Mouse (Mus musculus) lung, embryonic 15.5 days (tissue): Measurements from ENCODE around the gene Fnip1. TPM values are rescaled to one million over a fixed set of nuclear protein-coding genes. Genes with fewer than 3 reads are reported as not detected.
"Not testable (repeated sequence)": the region's sequence is repeated elsewhere in the genome, so short reads cannot be mapped to it uniquely, and the experiment has no call there.

Experiments
- ATAC-seq: fragments of 200-750 bp; cut with Nextera tagmentation; 2 replicates; pipeline ENCODE4 v1.8.0; 2017; ENCODE audit warnings: moderate number of reproducible peaks, borderline replicate concordance; ENCODE audit not compliant: low FRiP score, low TSS enrichment; ENCODE audit errors: extremely low read depth
- H3K27ac ChIP-seq: fragments of 300-500 bp; sonication (generic); 2 replicates; pipeline ENCODE4 v1.5.1; 2015; ENCODE audit warnings: moderate library complexity, mild to moderate bottlenecking, inconsistent platforms
- H3K27me3 ChIP-seq: fragments of 300-500 bp; sonication (generic); 2 replicates; pipeline ENCODE4 v1.6.1; 2015; ENCODE audit warnings: inconsistent platforms
- H3K36me3 ChIP-seq: fragments of 300-500 bp; sonication (generic); 2 replicates; pipeline ENCODE4 v1.6.1; 2015; ENCODE audit warnings: inconsistent platforms
- H3K4me1 ChIP-seq: fragments of 300-500 bp; sonication (generic); 2 replicates; pipeline ENCODE4 v1.6.1; 2015; ENCODE audit warnings: inconsistent platforms
- H3K4me2 ChIP-seq: fragments of 300-500 bp; sonication (generic); 2 replicates; pipeline ENCODE4 v1.6.1; 2015; ENCODE audit warnings: inconsistent platforms, mild to moderate bottlenecking, moderate library complexity
- H3K4me3 ChIP-seq: fragments of 300-500 bp; sonication (generic); 2 replicates; pipeline ENCODE4 v1.5.1; 2015; ENCODE audit warnings: mild to moderate bottlenecking, inconsistent platforms
- H3K9ac ChIP-seq: fragments of 300-500 bp; sonication (generic); 2 replicates; pipeline ENCODE4 v1.6.1; 2015; ENCODE audit warnings: inconsistent platforms
- H3K9me3 ChIP-seq: fragments of 300-500 bp; sonication (generic); 2 replicates; pipeline ENCODE4 v1.6.1; 2016; ENCODE audit warnings: inconsistent platforms
- WGBS: fragments of 180-500 bp; shearing (Covaris S2); methylation state at CpG from one replicate; pipeline ENCODE4 v1.1.7; 2015; 5-methylcytosine and 5-hydroxymethylcytosine counted together
- polyA plus RNA-seq: library from polyadenylated mRNA; unstranded; fragments of >200 nt; fragmentation: Nextera tagmentation; extraction: Ambion mirVana; gene quantifications from 2 replicates; pipeline ENCODE4 v1.2.1, GENCODE M21; 2015

Fnip1 gene
- polyA plus RNA-seq, result 9.8 and 10.2 TPM in 2 replicates

DNA sequence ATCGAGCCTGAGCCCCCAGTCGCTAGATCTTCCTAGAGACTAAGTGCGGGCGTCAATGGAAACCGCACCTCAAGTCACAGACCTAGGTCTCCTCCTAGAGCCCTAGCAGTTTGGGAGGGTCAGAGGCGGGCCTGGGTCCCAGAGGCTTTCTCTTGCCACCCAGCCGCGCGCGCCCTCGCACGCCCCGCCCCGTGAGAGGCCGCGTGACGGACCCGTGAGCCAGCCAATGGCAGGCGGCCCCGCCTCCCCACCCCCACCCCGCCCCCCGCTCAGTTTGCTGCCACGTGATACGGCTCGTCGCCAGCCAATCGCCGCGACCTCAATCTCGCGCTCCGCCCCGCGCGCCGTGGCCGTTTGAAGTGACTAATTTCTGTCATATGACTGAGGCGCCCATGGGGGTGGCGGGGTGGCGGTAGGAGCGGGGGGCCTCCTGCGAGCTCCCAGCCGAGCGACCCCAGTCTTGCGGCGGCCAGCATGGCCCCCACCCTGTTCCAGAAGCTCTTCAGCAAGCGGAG lies at the start of gene Fnip1:
Gene Fnip1 (plus strand): TSS at position 377 of the 515 bp plus-strand sequence.
- Histone ChIP-seq H3K36me3 (no peaks in the 10 kb centered on the region), H3K27ac (peak within 1 kb of the TSS; percentile 81), H3K9ac (peak within 1 kb of the TSS; percentile 90), H3K27me3 (no peaks in the 10 kb centered on the region), H3K4me1 (peaks cover 20% of the 10 kb centered on the region), H3K9me3 (no peaks in the 10 kb centered on the region), H3K4me3 (peak within 1 kb of the TSS; percentile 97), H3K4me2 (peak within 1 kb of the TSS; percentile 63)
- 0% methylated on average over 32 of the region's 47 CpGs for WGBS
- peak; percentile 97 for ATAC-seq

DNA sequence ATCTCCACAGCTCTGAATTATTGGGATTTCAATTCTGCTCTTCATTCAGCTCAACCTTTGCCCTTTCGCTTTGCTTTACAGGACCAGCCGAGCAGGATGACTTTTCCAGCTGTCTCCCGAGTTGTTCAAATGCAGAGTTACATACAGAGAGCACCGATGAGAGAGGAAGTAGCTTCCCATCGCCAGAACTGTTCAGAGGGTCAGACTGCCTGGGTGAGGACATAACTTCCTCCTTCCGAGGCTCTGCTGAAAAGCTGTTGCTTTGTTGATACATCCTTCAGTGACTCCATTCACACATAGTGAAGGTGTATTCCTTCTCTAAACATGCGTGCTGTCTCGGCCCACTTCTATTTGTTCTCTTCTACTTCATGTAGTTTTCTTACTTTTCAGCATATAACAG lies 47.6 kb upstream of the Fnip1 start:
- Histone ChIP-seq H3K9me3 (no peaks in the 10 kb centered on the region), H3K4me3 (no peak overlapping the region), H3K9ac (no peak overlapping the region), H3K36me3 (no peaks in the 10 kb centered on the region), H3K27me3 (no peaks in the 10 kb centered on the region), H3K4me1 (no peaks in the 10 kb centered on the region), H3K27ac (no peak overlapping the region), H3K4me2 (no peak overlapping the region)
- no peak for ATAC-seq
- 46% methylated on average over 8 of the region's 8 CpGs for WGBS

DNA sequence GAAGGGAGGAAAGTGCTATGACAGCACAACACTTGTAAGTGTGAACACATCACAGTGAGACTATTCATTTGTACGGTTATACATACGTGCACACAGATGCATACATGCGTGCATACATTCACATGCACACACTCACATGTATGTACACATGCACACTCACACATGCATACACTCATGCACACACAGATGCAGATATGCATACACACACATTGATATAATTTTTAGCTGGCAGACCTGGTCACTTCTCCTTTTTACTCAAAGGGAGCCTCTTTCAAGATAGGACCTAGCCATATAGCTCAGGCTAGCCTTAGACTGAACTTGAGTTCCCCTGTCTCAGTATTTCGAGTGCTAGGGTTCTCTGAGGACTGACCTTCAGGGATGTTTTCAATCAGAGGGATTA lies 46.7 kb upstream of the Fnip1 start:
- no peak overlapping the region for H3K27ac ChIP-seq
- H3K4me2 ChIP-seq, result no peak overlapping the region
- H3K36me3 ChIP-seq, result no peaks in the 10 kb centered on the region
- 77% methylated on average over 4 of the region's 4 CpGs for WGBS
- ATAC-seq, result no peak
- no peak overlapping the region for H3K4me3 ChIP-seq
- no peaks in the 10 kb centered on the region for H3K9me3 ChIP-seq
- H3K27me3 ChIP-seq, result no peaks in the 10 kb centered on the region
- H3K4me1 ChIP-seq, result no peaks in the 10 kb centered on the region
- H3K9ac ChIP-seq, result no peak overlapping the region

DNA sequence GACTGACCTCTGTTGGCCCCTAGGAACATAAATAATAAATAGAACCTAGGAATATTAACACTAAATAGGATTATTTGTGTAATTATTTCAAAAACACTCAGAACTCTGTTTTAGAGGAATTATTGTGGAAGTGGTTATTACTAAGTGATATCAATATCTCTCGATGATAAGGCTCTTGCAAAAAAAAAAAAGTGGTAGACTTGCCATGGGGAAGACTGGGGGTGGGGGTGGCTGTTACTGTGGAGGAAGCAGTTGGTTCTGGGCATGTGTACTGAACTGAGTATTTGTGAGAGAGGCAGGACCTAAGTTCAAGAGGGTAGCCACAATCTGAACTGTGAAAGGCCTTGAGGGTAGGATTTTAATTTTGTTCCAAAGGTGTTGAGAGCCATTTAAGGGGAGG lies 41.3 kb upstream of the Fnip1 start:
- Histone ChIP-seq H3K9me3 (no peaks in the 10 kb centered on the region), H3K27ac (no peak overlapping the region), H3K27me3 (no peaks in the 10 kb centered on the region), H3K4me3 (no peak overlapping the region), H3K4me2 (no peak overlapping the region), H3K9ac (no peak overlapping the region), H3K4me1 (no peaks in the 10 kb centered on the region), H3K36me3 (no peaks in the 10 kb centered on the region)
- WGBS, result 53% methylated on average over 1 of the region's 1 CpGs
- no peak for ATAC-seq

DNA sequence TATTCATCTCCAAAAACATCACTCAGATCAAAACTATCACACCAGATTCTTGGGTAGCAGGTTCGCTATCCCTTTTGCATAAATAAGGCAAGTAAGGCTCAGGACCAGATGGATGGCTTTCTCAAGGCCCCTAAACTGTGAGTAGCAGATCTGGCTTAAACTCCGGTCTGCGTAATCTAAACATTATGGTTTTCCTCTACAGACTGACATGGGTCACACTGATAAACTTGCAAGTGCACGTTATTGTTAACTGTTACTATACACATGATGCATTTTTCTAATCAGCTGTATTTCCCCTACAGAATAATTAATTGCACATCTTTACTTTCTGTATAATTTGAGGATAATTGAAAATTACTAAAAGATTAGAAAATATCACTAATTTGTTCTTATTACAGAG lies 39.9 kb upstream of the Fnip1 start:
- no peak overlapping the region for H3K9ac ChIP-seq
- no peaks in the 10 kb centered on the region for H3K9me3 ChIP-seq
- H3K27ac ChIP-seq, result no peak overlapping the region
- no peak for ATAC-seq
- no peak overlapping the region for H3K4me2 ChIP-seq
- H3K27me3 ChIP-seq, result no peaks in the 10 kb centered on the region
- no peaks in the 10 kb centered on the region for H3K36me3 ChIP-seq
- H3K4me1 ChIP-seq, result no peaks in the 10 kb centered on the region
- WGBS, result 47% methylated on average over 4 of the region's 4 CpGs
- no peak overlapping the region for H3K4me3 ChIP-seq

DNA sequence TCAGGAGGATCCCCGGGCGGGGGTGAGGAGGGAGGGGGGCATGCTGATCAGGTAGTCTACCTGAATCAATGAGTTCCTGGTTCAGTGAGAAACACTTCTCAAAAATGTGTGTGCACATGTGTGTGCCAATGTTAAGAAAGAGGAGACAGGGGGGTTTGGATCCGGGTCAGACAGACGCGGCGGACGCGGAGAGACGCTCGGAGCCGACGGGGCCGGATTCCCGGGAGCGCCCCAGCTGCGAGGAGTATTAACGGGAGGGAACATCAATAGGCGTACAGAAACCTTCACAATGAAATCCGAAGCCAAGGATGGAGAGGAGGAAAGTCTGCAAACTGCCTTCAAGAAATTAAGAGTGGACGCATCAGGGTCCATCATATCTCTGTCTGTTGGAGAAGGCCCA lies 37.2 kb upstream of the Fnip1 start:
- H3K4me1 ChIP-seq, H3K36me3 ChIP-seq, H3K4me2 ChIP-seq, H3K4me3 ChIP-seq, H3K9me3 ChIP-seq, H3K27me3 ChIP-seq, H3K27ac ChIP-seq, ATAC-seq, H3K9ac ChIP-seq: not testable (repeated sequence)
- 91% methylated on average over 20 of the region's 20 CpGs for WGBS

GRCm38 (mm10) chr11:54404885-54405284 lies 33.1 kb upstream of the Fnip1 start:
- no peak for ATAC-seq

GRCm38 (mm10) chr11:54406930-54407546 lies 31.0 kb upstream of the Fnip1 start:
- H3K27ac ChIP-seq, result no peak overlapping the region
- no peaks in the 10 kb centered on the region for H3K27me3 ChIP-seq
- H3K4me3 ChIP-seq, result no peak overlapping the region
- no peaks in the 10 kb centered on the region for H3K4me1 ChIP-seq
- WGBS, result 78% methylated on average over 4 of the region's 4 CpGs
- no peak for ATAC-seq
- H3K36me3 ChIP-seq, result no peaks in the 10 kb centered on the region
- no peak overlapping the region for H3K9ac ChIP-seq
- no peaks in the 10 kb centered on the region for H3K9me3 ChIP-seq
- no peak overlapping the region for H3K4me2 ChIP-seq

More at GRCm38 (mm10) chr11:54404885-54405284, 33.1 kb upstream of the Fnip1 start:
- H3K9me3 ChIP-seq, result no peaks in the 10 kb centered on the region
- no peak overlapping the region for H3K27ac ChIP-seq
- no peaks in the 10 kb centered on the region for H3K27me3 ChIP-seq
- no peak overlapping the region for H3K9ac ChIP-seq
- 72% methylated on average over 4 of the region's 4 CpGs for WGBS
- no peaks in the 10 kb centered on the region for H3K36me3 ChIP-seq
- no peak overlapping the region for H3K4me2 ChIP-seq
- H3K4me3 ChIP-seq, result no peak overlapping the region
- H3K4me1 ChIP-seq, result no peaks in the 10 kb centered on the region

DNA sequence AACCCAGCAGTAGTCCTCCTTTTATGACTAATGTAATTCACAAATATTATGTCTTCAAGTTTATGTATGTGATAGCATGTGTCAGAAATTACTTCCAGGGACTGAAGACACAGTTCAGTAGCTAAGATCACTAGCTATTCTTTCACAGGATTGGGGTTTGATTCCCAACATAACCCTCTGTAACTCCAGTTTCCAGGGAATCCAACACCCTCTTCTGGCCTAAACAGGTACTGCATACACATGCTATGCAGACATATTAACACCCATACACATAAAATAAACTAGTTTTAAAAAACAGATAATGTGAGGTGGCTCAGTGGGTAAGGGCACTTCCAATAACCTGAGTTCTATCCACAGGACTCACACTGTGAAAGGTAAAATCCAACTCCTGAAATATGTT lies 27.4 kb upstream of the Fnip1 start:
- ATAC-seq, result no peak
- H3K4me3 ChIP-seq, result no peak overlapping the region
- H3K36me3 ChIP-seq, result no peaks in the 10 kb centered on the region
- no peak overlapping the region for H3K4me2 ChIP-seq
- H3K27ac ChIP-seq, result no peak overlapping the region
- H3K9me3 ChIP-seq, result no peaks in the 10 kb centered on the region
- H3K27me3 ChIP-seq, result no peaks in the 10 kb centered on the region
- H3K9ac ChIP-seq, result no peak overlapping the region
- peaks cover 8% of the 10 kb centered on the region; the same call in 1 of the 2 replicates for H3K4me1 ChIP-seq

DNA sequence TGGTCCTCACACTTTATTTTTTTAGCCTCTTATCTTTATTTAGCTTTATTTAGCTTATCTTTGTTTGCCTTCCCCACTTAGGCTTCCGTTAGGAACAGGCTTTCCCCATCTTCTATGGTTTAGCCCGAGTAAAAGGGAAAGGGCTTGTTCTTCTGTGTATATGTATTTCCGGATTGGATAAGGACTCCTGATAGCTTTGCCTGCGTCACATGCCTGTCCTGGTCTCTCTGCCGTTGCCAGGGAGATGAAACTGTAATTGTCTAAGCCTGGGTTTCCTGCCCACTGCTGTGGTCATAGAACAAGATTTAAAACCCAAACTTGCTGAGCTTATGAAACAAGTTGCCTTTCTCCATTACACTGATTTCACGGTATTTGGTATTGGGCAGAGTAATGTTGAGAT lies 25.0 kb upstream of the Fnip1 start:
- peak overlapping the region; percentile 27; the same call in 1 of the 2 replicates for H3K4me2 ChIP-seq
- 5% methylated on average over 6 of the region's 6 CpGs for WGBS
- H3K9ac ChIP-seq, result no peak overlapping the region
- ATAC-seq, result no peak
- H3K27ac ChIP-seq, result no peak overlapping the region
- H3K4me3 ChIP-seq, result no peak overlapping the region
- peaks cover 8% of the 10 kb centered on the region; the same call in 1 of the 2 replicates for H3K4me1 ChIP-seq
- no peaks in the 10 kb centered on the region for H3K36me3 ChIP-seq
- no peaks in the 10 kb centered on the region for H3K27me3 ChIP-seq
- H3K9me3 ChIP-seq, result no peaks in the 10 kb centered on the region

- no peaks in the 10 kb centered on the region for H3K9me3 ChIP-seq
- no peak overlapping the region for H3K4me3 ChIP-seq
- no peaks in the 10 kb centered on the region for H3K4me1 ChIP-seq
- ATAC-seq, result no peak
- WGBS, result 76% methylated on average over 4 of the region's 4 CpGs
- no peak overlapping the region for H3K27ac ChIP-seq
- no peak overlapping the region for H3K4me2 ChIP-seq
- H3K9ac ChIP-seq, result no peak overlapping the region
- H3K27me3 ChIP-seq, result no peaks in the 10 kb centered on the region
- no peaks in the 10 kb centered on the region for H3K36me3 ChIP-seq
Measured at GRCm38 (mm10) chr11:54423007-54423406, 15.0 kb upstream of the Fnip1 start.

DNA sequence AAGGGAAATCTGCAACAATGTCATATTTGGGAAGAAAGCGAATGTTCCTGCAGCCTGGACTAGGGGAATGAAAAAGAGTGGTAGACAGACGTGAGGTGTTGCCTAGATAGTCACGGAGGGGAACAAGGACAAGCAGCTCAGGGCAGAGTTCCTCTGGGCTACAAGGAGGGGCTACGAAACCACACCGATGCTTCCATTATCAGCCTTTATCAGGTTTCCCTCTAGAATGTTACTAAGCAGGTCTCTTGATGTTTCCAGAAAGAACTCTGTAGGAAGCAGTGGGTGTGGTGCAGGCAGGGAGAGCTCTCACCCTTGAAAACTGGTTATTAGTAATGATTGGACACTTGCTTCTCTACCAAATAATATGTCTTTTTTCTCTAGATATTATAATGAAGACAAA lies 11.7 kb upstream of the Fnip1 start:
- no peak overlapping the region for H3K4me2 ChIP-seq
- no peak for ATAC-seq
- H3K9ac ChIP-seq, result no peak overlapping the region
- 59% methylated on average over 5 of the region's 5 CpGs for WGBS
- H3K27ac ChIP-seq, result no peak overlapping the region
- no peaks in the 10 kb centered on the region for H3K4me1 ChIP-seq
- H3K27me3 ChIP-seq, result no peaks in the 10 kb centered on the region
- no peaks in the 10 kb centered on the region for H3K36me3 ChIP-seq
- H3K4me3 ChIP-seq, result no peak overlapping the region
- H3K9me3 ChIP-seq, result no peaks in the 10 kb centered on the region

DNA sequence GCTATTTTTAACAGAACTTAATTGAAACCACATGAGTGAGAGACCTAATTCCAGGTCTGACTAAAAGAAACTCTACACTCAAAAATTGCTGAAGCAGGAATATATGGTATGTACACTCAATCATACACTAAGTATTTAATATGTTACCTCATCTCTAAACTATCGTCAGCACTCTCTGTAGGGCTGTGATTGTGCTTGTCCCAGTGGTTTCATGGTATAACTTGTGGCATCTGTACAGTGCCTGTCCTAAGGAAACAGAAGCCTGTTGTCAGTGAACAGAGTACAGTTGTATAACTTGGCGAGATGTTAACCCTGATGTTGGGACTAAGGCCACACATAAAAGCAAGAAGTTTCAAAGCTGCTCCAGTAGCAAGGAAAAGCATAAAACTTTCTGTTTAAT lies 10.9 kb upstream of the Fnip1 start:
- H3K9me3 ChIP-seq, result no peaks in the 10 kb centered on the region
- WGBS, result 55% methylated on average over 2 of the region's 2 CpGs
- H3K27me3 ChIP-seq, result no peaks in the 10 kb centered on the region
- H3K9ac ChIP-seq, result no peak overlapping the region
- H3K36me3 ChIP-seq, result no peaks in the 10 kb centered on the region
- H3K4me1 ChIP-seq, result no peaks in the 10 kb centered on the region
- no peak overlapping the region for H3K4me2 ChIP-seq
- H3K4me3 ChIP-seq, result no peak overlapping the region
- H3K27ac ChIP-seq, result no peak overlapping the region
- no peak for ATAC-seq
